Mouse (Mus musculus): ENCODE measurements around the gene Sept5.

DNA sequence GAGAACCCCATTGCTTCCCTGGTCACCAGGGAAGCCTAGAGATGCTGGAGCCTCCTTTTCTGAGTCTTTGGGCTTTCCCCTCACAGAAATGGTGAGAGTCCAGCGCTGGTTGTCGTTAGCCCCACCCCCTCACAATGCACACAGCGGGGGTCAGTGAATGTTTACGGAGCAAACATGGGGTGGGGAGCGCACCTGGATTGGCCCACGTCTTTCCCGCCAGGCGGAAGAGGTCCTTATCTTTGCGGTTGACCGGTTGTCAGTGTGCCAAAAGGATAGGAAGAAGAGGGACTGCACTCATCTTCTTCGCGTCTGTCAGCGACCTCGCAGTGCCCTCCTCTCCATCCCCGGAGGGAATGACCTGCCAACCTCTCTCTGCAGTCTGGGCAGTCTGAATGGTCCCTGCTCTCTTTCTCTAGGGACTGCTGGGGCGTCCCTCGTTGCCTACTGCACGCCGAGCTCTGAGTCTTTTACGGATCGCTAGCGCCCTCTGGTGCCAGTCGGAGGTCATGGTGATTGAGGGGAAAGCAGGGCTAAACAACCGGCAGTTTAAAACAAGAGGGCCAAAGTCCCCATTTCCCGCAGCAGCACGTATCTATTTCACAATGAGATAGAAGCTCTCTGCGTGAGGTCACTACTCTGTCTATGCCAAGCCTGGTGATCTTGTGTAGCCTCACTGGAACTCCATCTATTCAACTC lies 12.2 kb downstream of the Sept5 start:
- TF ChIP-seq CTCF (conservative IDR thresholded peaks at IDR 0.05; ENCODE audit: insufficient read depth, insufficient read length, low read depth, low read length) (peak; percentile 96), POLR2A (IDR thresholded peaks at IDR 0.05; ENCODE audit: low read depth, low read length) (no peak)
